Mouse (Mus musculus) intestine, embryonic 15.5 days (tissue): ENCODE measurements at regions not wholly inside any gene's neighbourhood (a gene's known extent, or its start where the extent isn't known, plus 50 kb on each side); places are given as distances from the start of the nearest gene placed in this dataset.
"Not testable (repeated sequence)": the region's sequence is repeated elsewhere in the genome, so short reads cannot be mapped to it uniquely, and the experiment has no call there.

Source experiments
- ATAC-seq: fragments of 200-750 bp; cut with Nextera tagmentation; 2 replicates; pipeline ENCODE4 v1.8.0; 2017; ENCODE audit warnings: moderate TSS enrichment, moderate library complexity
- H3K27ac ChIP-seq: fragments of 300-500 bp; sonication (generic); 2 replicates; pipeline ENCODE4 v1.5.1; 2015; ENCODE audit warnings: mild to moderate bottlenecking, inconsistent platforms
- H3K27me3 ChIP-seq: fragments of 300-500 bp; sonication (generic); replicated peaks from 2 replicates; pipeline ENCODE4 v1.6.1; 2015; ENCODE audit warnings: inconsistent platforms
- H3K36me3 ChIP-seq: fragments of 300-500 bp; sonication (generic); 2 replicates; pipeline ENCODE4 v1.6.1; 2015; ENCODE audit warnings: inconsistent platforms
- H3K4me1 ChIP-seq: fragments of 300-500 bp; sonication (generic); replicated peaks from 2 replicates; pipeline ENCODE4 v1.6.1; 2015; ENCODE audit warnings: inconsistent platforms
- H3K4me2 ChIP-seq: fragments of 300-500 bp; sonication (generic); replicated peaks from 2 replicates; pipeline ENCODE4 v1.6.1; 2015; ENCODE audit warnings: mild to moderate bottlenecking, inconsistent platforms
- H3K4me3 ChIP-seq: fragments of 300-500 bp; sonication (generic); replicated peaks from 2 replicates; pipeline ENCODE4 v1.5.1; 2015; ENCODE audit warnings: inconsistent platforms
- H3K9ac ChIP-seq: fragments of 300-500 bp; sonication (generic); 2 replicates; pipeline ENCODE4 v1.6.1; 2015; ENCODE audit warnings: inconsistent platforms
- H3K9me3 ChIP-seq: fragments of 300-500 bp; sonication (generic); 2 replicates; pipeline ENCODE4 v1.6.1; 2016; ENCODE audit warnings: inconsistent platforms
- WGBS: fragments of 180-500 bp; shearing (Covaris S2); methylation state at CpG from one replicate; pipeline ENCODE4 v1.1.7; 2015; 5-methylcytosine and 5-hydroxymethylcytosine counted together

DNA sequence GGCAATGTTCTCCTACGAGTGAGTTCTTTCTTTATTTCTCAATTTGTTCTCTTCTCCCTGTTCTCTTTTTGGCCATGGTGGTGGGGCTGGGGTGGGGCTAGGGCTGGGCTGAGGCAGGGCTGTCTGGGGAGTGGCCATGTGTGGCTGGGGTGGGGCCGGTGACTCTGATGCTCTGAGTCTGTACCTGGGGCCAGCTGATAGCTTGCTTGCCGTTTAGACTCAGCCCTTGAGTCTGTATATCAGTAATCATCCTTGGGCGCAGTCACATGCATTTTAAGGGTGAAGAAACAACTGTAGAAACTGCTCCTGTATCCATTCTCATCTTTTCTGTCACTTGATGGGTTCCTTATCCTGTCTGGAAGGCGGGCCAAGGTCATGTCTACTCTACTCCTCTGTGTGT lies 256.1 kb downstream of the 1810013L24Rik start:
- Histone ChIP-seq H3K4me2 (no peak overlapping the region), H3K27ac (no peak overlapping the region), H3K36me3 (no peaks in the 10 kb centered on the region), H3K4me3 (no peak overlapping the region), H3K9ac (no peak overlapping the region), H3K9me3 (no peaks in the 10 kb centered on the region), H3K27me3 (no peaks in the 10 kb centered on the region), H3K4me1 (no peaks in the 10 kb centered on the region)
- 86% methylated on average over 5 of the region's 5 CpGs for WGBS
- ATAC-seq: no peak

GRCm38 (mm10) chr16:9091790-9092189 lies 261.9 kb downstream of the 1810013L24Rik start:
- Histone ChIP-seq H3K9me3 (no peaks in the 10 kb centered on the region), H3K4me3 (no peak overlapping the region), H3K4me2 (no peak overlapping the region), H3K27me3 (no peaks in the 10 kb centered on the region), H3K36me3 (no peaks in the 10 kb centered on the region), H3K4me1 (no peaks in the 10 kb centered on the region), H3K9ac (no peak overlapping the region), H3K27ac (no peak overlapping the region)
- no peak for ATAC-seq
- WGBS: 74% methylated on average over 6 of the region's 6 CpGs

DNA sequence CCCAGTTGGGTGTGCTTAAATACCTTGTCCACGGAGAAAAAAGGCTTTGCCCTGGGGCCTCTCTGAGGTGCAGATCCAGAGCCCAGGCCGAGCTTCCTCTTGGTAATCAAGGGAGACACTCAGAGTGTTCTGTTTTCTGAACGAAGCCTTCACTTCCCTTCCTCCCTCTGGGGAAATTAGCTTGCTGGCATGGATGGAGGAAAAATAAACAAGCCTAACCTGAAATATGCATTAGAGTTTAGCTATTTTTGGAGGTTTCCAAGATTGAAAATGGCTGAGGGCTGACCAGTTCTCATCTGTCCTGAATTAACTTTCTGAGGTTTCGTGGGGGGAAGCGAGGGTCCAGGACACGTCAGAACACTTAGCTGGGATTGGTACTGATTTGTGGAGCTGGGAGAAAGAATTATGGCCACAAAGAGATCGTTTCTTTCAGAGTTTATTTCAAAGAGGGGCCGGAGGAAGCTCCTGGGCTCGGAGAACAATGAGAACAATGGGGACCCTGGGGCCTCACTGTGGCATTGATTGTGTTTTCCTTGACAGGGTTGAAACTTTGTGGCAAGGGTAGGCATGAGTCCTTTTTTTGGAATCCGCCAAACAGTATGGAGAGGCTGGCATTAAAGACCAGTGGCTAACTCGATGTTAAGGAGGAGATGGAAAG lies 262.4 kb downstream of the 1810013L24Rik start:
- H3K4me3 ChIP-seq: no peak overlapping the region
- H3K9me3 ChIP-seq: no peaks in the 10 kb centered on the region
- no peak overlapping the region for H3K9ac ChIP-seq
- WGBS: 40% methylated on average over 11 of the region's 11 CpGs
- H3K4me2 ChIP-seq: no peak overlapping the region
- no peaks in the 10 kb centered on the region for H3K36me3 ChIP-seq
- H3K27me3 ChIP-seq: no peaks in the 10 kb centered on the region
- no peak overlapping the region for H3K27ac ChIP-seq
- no peak for ATAC-seq
- no peaks in the 10 kb centered on the region for H3K4me1 ChIP-seq

- ATAC-seq: no peak
- WGBS: 12% methylated on average over 2 of the region's 2 CpGs
- Histone ChIP-seq H3K36me3 (no peaks in the 10 kb centered on the region), H3K4me2 (no peak overlapping the region), H3K27ac (no peak overlapping the region), H3K4me3 (no peak overlapping the region), H3K27me3 (no peaks in the 10 kb centered on the region), H3K9me3 (no peaks in the 10 kb centered on the region), H3K9ac (no peak overlapping the region), H3K4me1 (no peaks in the 10 kb centered on the region)
Measured at GRCm38 (mm10) chr16:9093593-9093992, 263.7 kb downstream of the 1810013L24Rik start.

DNA sequence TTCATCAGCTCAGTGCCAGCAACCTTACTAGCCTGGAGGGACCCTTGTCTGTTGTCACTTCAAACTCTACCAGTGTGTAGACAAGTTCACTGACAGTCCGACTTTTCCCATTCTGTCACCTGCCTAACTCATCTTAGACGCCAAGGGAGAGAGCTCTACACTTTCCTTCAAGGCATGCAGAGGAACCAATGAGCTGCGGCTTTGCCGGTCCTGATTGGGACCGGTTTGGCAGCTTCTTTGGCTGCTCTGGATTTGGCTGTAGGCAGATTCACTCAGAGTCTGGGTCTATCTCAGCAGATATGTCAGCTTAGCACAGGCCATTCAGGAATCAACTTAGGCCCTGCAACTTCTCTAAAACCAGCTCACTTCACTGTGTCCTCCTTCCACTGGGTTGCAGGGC lies 264.3 kb downstream of the 1810013L24Rik start:
- Histone ChIP-seq H3K9me3 (no peaks in the 10 kb centered on the region), H3K4me3 (no peak overlapping the region), H3K36me3 (no peaks in the 10 kb centered on the region), H3K27ac (no peak overlapping the region), H3K4me1 (no peaks in the 10 kb centered on the region), H3K4me2 (no peak overlapping the region), H3K9ac (no peak overlapping the region), H3K27me3 (no peaks in the 10 kb centered on the region)
- 52% methylated on average over 5 of the region's 5 CpGs for WGBS
- no peak for ATAC-seq

DNA sequence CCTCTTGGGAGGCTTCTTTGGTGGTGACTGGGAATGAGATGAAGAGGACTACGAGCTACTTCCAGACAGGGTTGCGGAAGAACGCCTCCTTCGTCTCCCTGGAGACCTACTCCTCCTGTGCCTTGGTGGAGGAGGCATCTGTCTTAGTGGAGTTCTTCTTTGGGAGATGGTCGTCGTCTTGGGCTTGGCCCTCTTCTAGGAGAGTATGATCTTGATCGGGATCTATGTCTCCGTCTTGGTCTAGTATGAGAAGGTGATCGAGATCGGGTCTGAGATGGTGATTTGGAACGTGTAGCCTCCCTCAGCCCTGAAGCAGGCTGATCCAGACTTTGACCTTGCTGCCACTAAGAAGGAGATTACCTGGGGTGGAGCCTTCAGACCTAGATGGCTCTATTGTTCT lies 276.3 kb downstream of the 1810013L24Rik start:
- no peak overlapping the region for H3K27ac ChIP-seq
- H3K4me2 ChIP-seq: no peak overlapping the region
- WGBS: 94% methylated on average over 11 of the region's 11 CpGs
- no peak for ATAC-seq
- H3K4me1 ChIP-seq: no peaks in the 10 kb centered on the region
- H3K27me3 ChIP-seq: no peaks in the 10 kb centered on the region
- no peak overlapping the region for H3K9ac ChIP-seq
- H3K9me3 ChIP-seq: no peaks in the 10 kb centered on the region
- no peaks in the 10 kb centered on the region for H3K36me3 ChIP-seq
- H3K4me3 ChIP-seq: no peak overlapping the region

- H3K4me2 ChIP-seq, H3K9me3 ChIP-seq, H3K27ac ChIP-seq, H3K27me3 ChIP-seq, H3K36me3 ChIP-seq, H3K9ac ChIP-seq, ATAC-seq, H3K4me1 ChIP-seq, H3K4me3 ChIP-seq: not testable (repeated sequence)
- 91% methylated on average over 8 of the region's 8 CpGs for WGBS
Measured at GRCm38 (mm10) chr16:9106676-9107075, 276.8 kb downstream of the 1810013L24Rik start.

- no peak overlapping the region for H3K9ac ChIP-seq
- no peak overlapping the region for H3K27ac ChIP-seq
- no peaks in the 10 kb centered on the region for H3K36me3 ChIP-seq
- no peak for ATAC-seq
- H3K9me3 ChIP-seq: no peaks in the 10 kb centered on the region
- whole genome bisulfite sequencing: 81% methylated on average over 3 of the region's 3 CpGs
- no peaks in the 10 kb centered on the region for H3K4me1 ChIP-seq
- H3K4me3 ChIP-seq: no peak overlapping the region
- H3K4me2 ChIP-seq: no peak overlapping the region
- no peaks in the 10 kb centered on the region for H3K27me3 ChIP-seq
Measured at GRCm38 (mm10) chr16:9113801-9114200, 283.9 kb downstream of the 1810013L24Rik start.

GRCm38 (mm10) chr16:9115548-9115947 lies 285.6 kb downstream of the 1810013L24Rik start:
- H3K9ac ChIP-seq: no peak overlapping the region
- no peak overlapping the region for H3K4me3 ChIP-seq
- no peaks in the 10 kb centered on the region for H3K36me3 ChIP-seq
- no peaks in the 10 kb centered on the region for H3K27me3 ChIP-seq
- H3K27ac ChIP-seq: no peak overlapping the region
- no peak overlapping the region for H3K4me2 ChIP-seq
- no peak for ATAC-seq
- WGBS: 49% methylated on average over 5 of the region's 5 CpGs
- H3K9me3 ChIP-seq: no peaks in the 10 kb centered on the region
- H3K4me1 ChIP-seq: no peaks in the 10 kb centered on the region

GRCm38 (mm10) chr16:9121581-9121980 lies 291.7 kb downstream of the 1810013L24Rik start:
- Histone ChIP-seq H3K9ac (no peak overlapping the region), H3K27ac (no peak overlapping the region), H3K36me3 (no peaks in the 10 kb centered on the region), H3K4me3 (no peak overlapping the region), H3K4me1 (no peaks in the 10 kb centered on the region), H3K27me3 (no peaks in the 10 kb centered on the region), H3K9me3 (no peaks in the 10 kb centered on the region), H3K4me2 (no peak overlapping the region)
- 69% methylated on average over 2 of the region's 2 CpGs for WGBS
- ATAC-seq: no peak

- Histone ChIP-seq H3K9ac (no peak overlapping the region), H3K27ac (no peak overlapping the region), H3K4me1 (no peaks in the 10 kb centered on the region), H3K36me3 (no peaks in the 10 kb centered on the region), H3K4me3 (no peak overlapping the region), H3K9me3 (no peaks in the 10 kb centered on the region), H3K27me3 (no peaks in the 10 kb centered on the region), H3K4me2 (no peak overlapping the region)
- ATAC-seq: no peak
- 66% methylated on average over 3 of the region's 3 CpGs for WGBS
Measured at GRCm38 (mm10) chr16:9132113-9132512, 302.2 kb downstream of the 1810013L24Rik start.

DNA sequence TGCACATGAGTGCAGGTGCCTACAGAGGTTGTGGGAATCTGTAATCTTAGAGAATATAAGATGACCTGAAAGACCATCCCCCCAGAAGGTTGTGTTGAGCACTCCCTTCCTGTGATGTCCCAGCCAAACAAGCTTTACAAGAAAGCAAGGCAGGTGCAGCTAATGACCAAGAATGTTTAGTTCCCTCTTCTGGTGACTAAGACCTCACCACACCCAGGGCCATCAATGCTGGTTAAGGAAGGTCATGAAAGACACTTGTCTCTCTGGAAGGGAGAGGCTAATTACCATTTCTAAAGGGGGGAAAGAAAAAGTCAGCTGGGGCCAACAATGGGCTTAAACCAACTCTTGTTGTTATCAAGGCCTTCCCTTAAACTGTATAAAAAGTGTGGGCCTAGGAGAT lies 302.9 kb downstream of the 1810013L24Rik start:
- H3K27ac ChIP-seq: no peak overlapping the region
- H3K9ac ChIP-seq: no peak overlapping the region
- no peak overlapping the region for H3K4me2 ChIP-seq
- no peaks in the 10 kb centered on the region for H3K27me3 ChIP-seq
- H3K4me1 ChIP-seq: no peaks in the 10 kb centered on the region
- no peaks in the 10 kb centered on the region for H3K9me3 ChIP-seq
- no peaks in the 10 kb centered on the region for H3K36me3 ChIP-seq
- no peak for ATAC-seq
- H3K4me3 ChIP-seq: no peak overlapping the region

- no peak for ATAC-seq
- Histone ChIP-seq H3K27me3 (no peaks in the 10 kb centered on the region), H3K9me3 (no peaks in the 10 kb centered on the region), H3K4me2 (no peak overlapping the region), H3K4me3 (no peak overlapping the region), H3K27ac (no peak overlapping the region), H3K9ac (no peak overlapping the region), H3K4me1 (no peaks in the 10 kb centered on the region), H3K36me3 (no peaks in the 10 kb centered on the region)
- 66% methylated on average over 8 of the region's 8 CpGs for WGBS
Measured at GRCm38 (mm10) chr16:9135377-9135776, 305.5 kb downstream of the 1810013L24Rik start.
